Mouse (Mus musculus) small intestine, adult 2 months (tissue): ENCODE data around the gene Arsg. TPM values are rescaled to one million over a fixed set of nuclear protein-coding genes. Genes with fewer than 3 reads are reported as not detected.

Experiments
- H3K27ac ChIP-seq: fragments of 200-500 bp; 2 replicates; pipeline ENCODE4 v1.5.1; 2012; ENCODE audit warnings: low read depth, low read length, control low read depth, inconsistent platforms; ENCODE audit not compliant: insufficient read depth
- H3K27me3 ChIP-seq: fragments of 200-500 bp; 2 replicates; pipeline ENCODE4 v1.6.1; 2012; ENCODE audit warnings: mild to moderate bottlenecking, moderate library complexity, low read length, inconsistent platforms; ENCODE audit not compliant: control insufficient read depth, insufficient read depth
- H3K36me3 ChIP-seq: fragments of 200-500 bp; 2 replicates; pipeline ENCODE4 v1.6.1; 2012; ENCODE audit warnings: mild to moderate bottlenecking, low read length, control low read depth, inconsistent platforms; ENCODE audit not compliant: control insufficient read depth, insufficient read depth
- H3K4me1 ChIP-seq: fragments of 200-500 bp; 2 replicates; pipeline ENCODE4 v1.6.1; 2012; ENCODE audit warnings: low read length, inconsistent platforms, mixed read lengths; ENCODE audit not compliant: control insufficient read depth, insufficient read depth, insufficient read length
- H3K4me3 ChIP-seq: fragments of 200-500 bp; 2 replicates; pipeline ENCODE4 v1.5.1; 2012; ENCODE audit warnings: low read depth, mild to moderate bottlenecking, control low read depth, inconsistent platforms, low read length, moderate library complexity
- CTCF ChIP-seq: fragments of 200-500 bp; IDR thresholded peaks from 2 replicates; pipeline ENCODE4 v1.5.1; 2012; ENCODE audit warnings: low read depth, mild to moderate bottlenecking, control low read depth, inconsistent platforms, low read length, moderate library complexity, mixed read lengths; ENCODE audit not compliant: insufficient replicate concordance, insufficient read length; ENCODE audit errors: extremely low read depth
- POLR2A ChIP-seq: fragments of 200-500 bp; IDR thresholded peaks from 2 replicates; pipeline ENCODE4 v1.6.1; 2012; ENCODE audit warnings: low read depth, mild to moderate bottlenecking, control low read depth, inconsistent platforms, low read length, moderate library complexity
- WGBS: fragments of 180-500 bp; shearing (Covaris S2); methylation state at CpG from one replicate; pipeline ENCODE4 v1.1.7; 2018; 5-methylcytosine and 5-hydroxymethylcytosine counted together
- polyA plus RNA-seq: library from polyadenylated mRNA; depleted of rRNA; stranded (reverse); fragments of >200 nt; gene quantifications from 2 replicates; pipeline ENCODE4 v1.2.3, GENCODE M21; 2012

Arsg gene
- polyA plus RNA-seq, 1 experiment: 3.1 TPM

- WGBS: 27% methylated on average over 11 of the region's 11 CpGs
- Histone ChIP-seq H3K27ac (no peak overlapping the region), H3K27me3 (no peaks in the 10 kb centered on the region), H3K36me3 (peaks cover 3% of the 10 kb centered on the region; the same call in 1 of the 2 replicates), H3K4me1 (peaks cover 11% of the 10 kb centered on the region), H3K4me3 (no peak overlapping the region)
- TF ChIP-seq CTCF: peak; percentile 86; the same call in 1 of the 2 replicates
- no peak for TF ChIP-seq POLR2A
Measured at GRCm38 (mm10) chr11:109584843-109585713, 111.9 kb downstream of the Arsg start.

GRCm38 (mm10) chr11:109586424-109586823 is 113.2 kb downstream of the Arsg start:
- Histone ChIP-seq H3K27ac (no peak overlapping the region), H3K36me3 (peaks cover 3% of the 10 kb centered on the region; the same call in 1 of the 2 replicates), H3K4me1 (peaks cover 11% of the 10 kb centered on the region), H3K4me3 (no peak overlapping the region), H3K27me3 (no peaks in the 10 kb centered on the region)
- TF ChIP-seq CTCF: no peak
- no peak for TF ChIP-seq POLR2A
- 16% methylated on average over 2 of the region's 2 CpGs for WGBS

GRCm38 (mm10) chr11:109587019-109587418 is 113.8 kb downstream of the Arsg start:
- 0 out of 2 replicates have a peak overlapping the region, but pooled peaks have one; percentile 12 for H3K4me3 ChIP-seq
- WGBS: 21% methylated on average over 13 of the region's 13 CpGs
- TF ChIP-seq POLR2A: no peak
- no peak for TF ChIP-seq CTCF
- peaks cover 2% of the 10 kb centered on the region; the same call in 1 of the 2 replicates for H3K36me3 ChIP-seq
- no peaks in the 10 kb centered on the region for H3K27me3 ChIP-seq
- H3K27ac ChIP-seq: peak overlapping the region; percentile 85
- H3K4me1 ChIP-seq: peaks cover 11% of the 10 kb centered on the region

GRCm38 (mm10) chr11:109587638-109588374 is 114.6 kb downstream of the Arsg start:
- Histone ChIP-seq H3K36me3 (no peaks in the 10 kb centered on the region), H3K4me3 (peak overlapping the region; percentile 38), H3K27ac (peak overlapping the region; percentile 85), H3K4me1 (peaks cover 11% of the 10 kb centered on the region), H3K27me3 (no peaks in the 10 kb centered on the region)
- WGBS: 13% methylated on average over 15 of the region's 15 CpGs
- TF ChIP-seq POLR2A (no peak), CTCF (no peak)

- no peaks in the 10 kb centered on the region; the same call in 1 of the 2 replicates for H3K36me3 ChIP-seq
- H3K27ac ChIP-seq: no peak overlapping the region
- no peaks in the 10 kb centered on the region for H3K27me3 ChIP-seq
- WGBS: 83% methylated on average over 8 of the region's 8 CpGs
- H3K4me1 ChIP-seq: peaks cover 9% of the 10 kb centered on the region
- TF ChIP-seq POLR2A (no peak), CTCF (no peak)
- no peak overlapping the region for H3K4me3 ChIP-seq
Measured at GRCm38 (mm10) chr11:109590012-109590411, 116.8 kb downstream of the Arsg start.

- Histone ChIP-seq H3K27ac (no peak overlapping the region), H3K4me1 (peaks cover 9% of the 10 kb centered on the region), H3K36me3 (peaks cover 3% of the 10 kb centered on the region; the same call in 1 of the 2 replicates), H3K27me3 (no peaks in the 10 kb centered on the region), H3K4me3 (no peak overlapping the region)
- 88% methylated on average over 4 of the region's 4 CpGs for WGBS
- TF ChIP-seq POLR2A: no peak
- no peak for TF ChIP-seq CTCF
Measured at GRCm38 (mm10) chr11:109591511-109591910, 118.3 kb downstream of the Arsg start.
